26 mouse cellular contexts compared by ENCODE assay signal in genomic region chr11:35152875-35153274, GRCm38 (mm10). TPM values are rescaled to one million over a fixed set of nuclear protein-coding genes. Genes with fewer than 3 reads are reported as not detected.
DNase-seq lines count a peak whose midpoint lies in the region; ATAC-seq and TF ChIP-seq lines count a peak whose summit lies in the region.
"Had no signal": no experiment of that assay in that cellular context is flagged by ENCODE, and none has a peak within 500 bp of the region (broad histone marks: within the 10 kb centered on the region; RNA-seq: fewer than 3 reads in every experiment).

No protein-coding gene starts in this region.

- H3K4me1 ChIP-seq in forebrain, embryonic 10.5 days = peaks cover 46% of the 10 kb centered on the region
- H3K4me1 ChIP-seq in forebrain, embryonic 15.5 days = peaks cover 7% of the 10 kb centered on the region; the same call in 1 of the 2 replicates
- H3K4me1 ChIP-seq: intestine, embryonic 15.5 days; liver, embryonic 12.5 days had no signal

- H3K36me3 ChIP-seq in forebrain, embryonic 10.5 days (replicated peaks) = no peaks in the 10 kb centered on the region
- no peaks in the 10 kb centered on the region for H3K36me3 ChIP-seq in forebrain, embryonic 15.5 days
- H3K36me3 ChIP-seq: embryonic facial prominence, embryonic 12.5 days; G1E; hindbrain, embryonic 10.5 days; intestine, embryonic 15.5 days; limb, embryonic 13.5 days; liver, embryonic 12.5 days had no signal

- WGBS in forebrain, embryonic 10.5 days = 67% methylated on average over 2 of the region's 2 CpGs
- WGBS in forebrain, embryonic 15.5 days = 59% methylated on average over 2 of the region's 2 CpGs

- no peak for ATAC-seq in forebrain, embryonic 15.5 days (replicated peaks)
- ATAC-seq: hindbrain, embryonic 16.5 days; intestine, embryonic 15.5 days; liver, embryonic 12.5 days; Patski had no signal

- H3K9me3 ChIP-seq in forebrain, embryonic 10.5 days = no peaks in the 10 kb centered on the region
- H3K9me3 ChIP-seq in forebrain, embryonic 15.5 days = no peaks in the 10 kb centered on the region
- H3K9me3 ChIP-seq: embryonic facial prominence, embryonic 12.5 days; hindbrain, embryonic 10.5 days; intestine, embryonic 15.5 days; limb, embryonic 13.5 days; liver, embryonic 12.5 days had no signal

- no peak overlapping the region for H3K4me3 ChIP-seq in forebrain, embryonic 10.5 days
- H3K4me3 ChIP-seq in forebrain, embryonic 15.5 days = no peak overlapping the region
- H3K4me3 ChIP-seq in layer of hippocampus, adult 2 months = no peak overlapping the region
- H3K4me3 ChIP-seq: embryonic facial prominence, embryonic 12.5 days; hindbrain, embryonic 10.5 days; intestine, embryonic 15.5 days; limb, embryonic 13.5 days; liver, embryonic 12.5 days had no signal

- H3K4me2 ChIP-seq in forebrain, embryonic 15.5 days (replicated peaks) = no peak overlapping the region
- H3K4me2 ChIP-seq: embryonic facial prominence, embryonic 12.5 days; intestine, embryonic 15.5 days; limb, embryonic 13.5 days; liver, embryonic 12.5 days; midbrain, embryonic 11.5 days had no signal

- no peak overlapping the region for H3K9ac ChIP-seq in forebrain, embryonic 15.5 days (replicated peaks)
- H3K9ac ChIP-seq: embryonic facial prominence, embryonic 12.5 days; intestine, embryonic 15.5 days; limb, embryonic 13.5 days; liver, embryonic 12.5 days had no signal

- H3K27ac ChIP-seq in forebrain, embryonic 10.5 days = peak overlapping the region; percentile 1; the same call in 1 of the 2 replicates
- H3K27ac ChIP-seq in forebrain, embryonic 15.5 days (replicated peaks) = no peak overlapping the region
- peak overlapping the region; percentile 15; the same call in 1 of the 2 replicates for H3K27ac ChIP-seq in layer of hippocampus, adult 2 months
- H3K27ac ChIP-seq: embryonic facial prominence, embryonic 12.5 days; hindbrain, embryonic 10.5 days; intestine, embryonic 15.5 days; limb, embryonic 13.5 days; liver, embryonic 12.5 days had no signal

- no peak for DNase-seq in forebrain, embryonic 10.5 days (ENCODE audit: extremely low spot score, low spot score)
- no peak for DNase-seq in layer of hippocampus, adult 2 months (ENCODE audit: low spot score in 2 of 2)
- no peak for DNase-seq in layer of hippocampus, postnatal 25 days (ENCODE audit: extremely low spot score in 1 of 2, low spot score in 1 of 2)
- peak; percentile 43 for DNase-seq in kidney, adult 9 months
- DNase-seq in kidney, postnatal 36 days = peak; percentile 35 to 41
- DNase-seq in cerebellum, adult 11-12 months = no peak
- no peak for DNase-seq in left cerebral cortex, postnatal 10 days (ENCODE audit: extremely low spot score in 1 of 2, low spot score in 2 of 2)
- DNase-seq: adrenal gland, postnatal 36 days; B cell, adult 2 months; cerebellum, adult 11 months; cerebellum, postnatal 14 days; lung, adult 18-20 months; lung, postnatal 10 days; thymus, postnatal 14 days had no signal

- intact Hi-C loops in left cerebral cortex, postnatal 10 days (cut with DNase I) = no loop called here

- peaks cover 44% of the 10 kb centered on the region for H3K27me3 ChIP-seq in forebrain, embryonic 10.5 days (ENCODE audit: poor library complexity, severe bottlenecking)
- H3K27me3 ChIP-seq in forebrain, embryonic 15.5 days = no peaks in the 10 kb centered on the region
- H3K27me3 ChIP-seq: CH12.LX; embryonic facial prominence, embryonic 12.5 days; intestine, embryonic 15.5 days; limb, embryonic 13.5 days; liver, embryonic 12.5 days; Patski had no signal

- no peak for TF ChIP-seq CTCF in layer of hippocampus, adult 2 months (conservative IDR thresholded peaks at IDR 0.05)

RNA-seq across cellular contexts. Expression of gene Slit3, which starts 31.9 kb away (rescaled TPM):
- polyA plus RNA-seq in forebrain, embryonic 10.5 days (2016; fragmentation: Nextera tagmentation; extraction: Ambion mirVana) = 4.8 and 4.9 TPM in 2 replicates
- 5.9 and 6.4 TPM in 2 replicates for polyA plus RNA-seq in forebrain, embryonic 15.5 days (2015; fragmentation: Nextera tagmentation; extraction: Ambion mirVana)
- 100 to 1,000 TPM in 1 of 2 experiments, 10 to 100 TPM in 1; 98.9 to 106 TPM for total RNA-seq in layer of hippocampus, adult 2 months (2021)
- total RNA-seq in layer of hippocampus, postnatal 25 days (2021) = 100 to 1,000 TPM in 1 of 2 experiments, 10 to 100 TPM in 1; 86.6 to 115 TPM
- total RNA-seq in left cerebral cortex, postnatal 10 days (2021) = 10 to 100 TPM; 41.4 to 47.4 TPM
- total RNA-seq: neutrophil, adult 5-6 weeks had no signal
- polyA plus RNA-seq: G1E had no signal

Comparison
In these comparisons a context has a peak if more than half of its experiments do, and no peak if none do; other contexts are left out.
1. DNase-seq: peak in kidney, adult 9 months (single experiment) and kidney, postnatal 36 days (2 of 2); none in forebrain, embryonic 10.5 days (single experiment), layer of hippocampus, adult 2 months (0 of 2), layer of hippocampus, postnatal 25 days (0 of 2), cerebellum, adult 11-12 months (single experiment) and left cerebral cortex, postnatal 10 days (0 of 2).